Mouse (Mus musculus) kidney, postnatal 0 days (tissue): ENCODE measurements at regions not wholly inside any gene's neighbourhood (a gene's known extent, or its start where the extent isn't known, plus 50 kb on each side); places are given as distances from the start of the nearest gene placed in this dataset.
"Not testable (repeated sequence)": the region's sequence is repeated elsewhere in the genome, so short reads cannot be mapped to it uniquely, and the experiment has no call there.

Experiments used
- ATAC-seq: fragments of 200-750 bp; cut with Nextera tagmentation; replicated peaks from 2 replicates; pipeline ENCODE4 v1.8.0; 2017; ENCODE audit warnings: low read depth, moderate number of reproducible peaks, moderate TSS enrichment, moderate library complexity; ENCODE audit not compliant: low FRiP score
- DNase-seq: peaks from one replicate; pipeline ENCODE4 v3.0.0-alpha.2; 2016; ENCODE audit warnings: low spot score
- H3K27ac ChIP-seq: fragments of 300-500 bp; sonication (generic); 2 replicates; pipeline ENCODE4 v1.5.1; 2014; ENCODE audit warnings: mild to moderate bottlenecking
- H3K27me3 ChIP-seq: fragments of 300-500 bp; sonication (generic); 2 replicates; pipeline ENCODE4 v1.6.1; 2014; ENCODE audit warnings: low read length, mixed read lengths; ENCODE audit not compliant: insufficient read depth
- H3K36me3 ChIP-seq: fragments of 300-500 bp; sonication (generic); 2 replicates; pipeline ENCODE4 v1.6.1; 2014; ENCODE audit warnings: low read length, mixed read lengths; ENCODE audit not compliant: insufficient read depth
- H3K4me1 ChIP-seq: fragments of 300-500 bp; sonication (generic); replicated peaks from 2 replicates; pipeline ENCODE4 v1.6.1; 2014; ENCODE audit warnings: antibody characterized with exemption, low read length, mixed read lengths; ENCODE audit not compliant: insufficient read depth
- H3K4me2 ChIP-seq: fragments of 300-500 bp; sonication (generic); 2 replicates; pipeline ENCODE4 v1.6.1; 2014; ENCODE audit warnings: mild to moderate bottlenecking, low read length, moderate library complexity, mixed read lengths
- H3K4me3 ChIP-seq: fragments of 300-500 bp; sonication (generic); replicated peaks from 2 replicates; pipeline ENCODE4 v1.5.1; 2014; ENCODE audit warnings: low read depth, low read length
- H3K9ac ChIP-seq: fragments of 300-500 bp; sonication (generic); 2 replicates; pipeline ENCODE4 v1.6.1; 2014; ENCODE audit warnings: low read depth, low read length
- H3K9me3 ChIP-seq: fragments of 300-500 bp; sonication (generic); replicated peaks from 2 replicates; pipeline ENCODE4 v1.6.1; 2016; ENCODE audit warnings: low read length, inconsistent platforms, mixed read lengths
- CTCF ChIP-seq: IDR thresholded peaks from 2 replicates; pipeline ENCODE4 v1.5.1; 2016; ENCODE audit warnings: antibody characterized with exemption, low read depth, mild to moderate bottlenecking, moderate library complexity
- WGBS: fragments of 180-500 bp; shearing (Covaris S2); extraction: QIAGEN DNeasy Blood & Tissue Kit; methylation state at CpG from one replicate; pipeline ENCODE4 v1.1.7; 2014; 5-methylcytosine and 5-hydroxymethylcytosine counted together

GRCm38 (mm10) chr5:67487965-67488409 lies 59.9 kb upstream of the Bend4 start:
- DNase-seq (no peak), ATAC-seq (0 out of 2 replicates have a peak, but pooled peaks have one; percentile 13)
- H3K36me3 ChIP-seq = no peaks in the 10 kb centered on the region
- 21% methylated on average over 11 of the region's 11 CpGs for WGBS
- H3K27ac ChIP-seq = no peak overlapping the region
- H3K4me2 ChIP-seq = no peak overlapping the region
- no peak for TF ChIP-seq CTCF
- no peaks in the 10 kb centered on the region for H3K9me3 ChIP-seq
- H3K4me1 ChIP-seq = no peaks in the 10 kb centered on the region
- no peaks in the 10 kb centered on the region for H3K27me3 ChIP-seq
- no peak overlapping the region for H3K4me3 ChIP-seq
- H3K9ac ChIP-seq = no peak overlapping the region

- not testable (repeated sequence) for H3K27me3 ChIP-seq
Measured at GRCm38 (mm10) chr5:67490709-67491108, 62.6 kb upstream of the Bend4 start.

GRCm38 (mm10) chr5:67492893-67493302 lies 64.8 kb upstream of the Bend4 start:
- 23% methylated on average over 9 of the region's 9 CpGs for WGBS
- no peaks in the 10 kb centered on the region for H3K27me3 ChIP-seq
- H3K9me3 ChIP-seq = no peaks in the 10 kb centered on the region
- H3K36me3 ChIP-seq = no peaks in the 10 kb centered on the region
- peak; percentile 33; the same call in 1 of the 2 replicates for ATAC-seq
- no peaks in the 10 kb centered on the region for H3K4me1 ChIP-seq
- H3K9ac ChIP-seq = no peak overlapping the region
- no peak overlapping the region for H3K4me2 ChIP-seq
- no peak overlapping the region for H3K4me3 ChIP-seq
- no peak for DNase-seq
- H3K27ac ChIP-seq = no peak overlapping the region
- TF ChIP-seq CTCF = no peak

More at GRCm38 (mm10) chr5:67490709-67491108, 62.6 kb upstream of the Bend4 start:
- H3K4me3 ChIP-seq, H3K9me3 ChIP-seq, H3K27ac ChIP-seq, ATAC-seq, H3K4me2 ChIP-seq, DNase-seq, H3K4me1 ChIP-seq, H3K36me3 ChIP-seq, H3K9ac ChIP-seq: not testable (repeated sequence)
- peak; percentile 33 for TF ChIP-seq CTCF

- no peak for DNase-seq
- Histone ChIP-seq H3K4me3 (no peak overlapping the region), H3K27me3 (no peaks in the 10 kb centered on the region), H3K36me3 (no peaks in the 10 kb centered on the region), H3K27ac (no peak overlapping the region), H3K9ac (no peak overlapping the region), H3K9me3 (no peaks in the 10 kb centered on the region), H3K4me1 (no peaks in the 10 kb centered on the region), H3K4me2 (no peak overlapping the region)
- no peak for TF ChIP-seq CTCF
- ATAC-seq = no peak
- WGBS = 81% methylated on average over 7 of the region's 7 CpGs
Measured at GRCm38 (mm10) chr5:67496710-67497109, 68.6 kb upstream of the Bend4 start.

GRCm38 (mm10) chr5:67520251-67520650 lies 87.4 kb upstream of the Shisa3 start:
- WGBS = 91% methylated on average over 5 of the region's 5 CpGs
- ATAC-seq = no peak
- H3K4me3 ChIP-seq = no peak overlapping the region

GRCm38 (mm10) chr5:67521423-67521912 lies 86.2 kb upstream of the Shisa3 start:
- no peak for DNase-seq
- no peak for TF ChIP-seq CTCF
- H3K4me1 ChIP-seq = no peaks in the 10 kb centered on the region
- no peak for ATAC-seq
- no peak overlapping the region for H3K27ac ChIP-seq
- H3K9me3 ChIP-seq = no peaks in the 10 kb centered on the region
- H3K27me3 ChIP-seq = no peaks in the 10 kb centered on the region
- whole genome bisulfite sequencing = 71% methylated on average over 3 of the region's 3 CpGs
- no peak overlapping the region for H3K4me2 ChIP-seq
- no peaks in the 10 kb centered on the region for H3K36me3 ChIP-seq
- H3K4me3 ChIP-seq = no peak overlapping the region
- no peak overlapping the region for H3K9ac ChIP-seq

More at GRCm38 (mm10) chr5:67520251-67520650, 87.4 kb upstream of the Shisa3 start:
- Histone ChIP-seq H3K9me3 (no peaks in the 10 kb centered on the region), H3K4me1 (no peaks in the 10 kb centered on the region), H3K4me2 (no peak overlapping the region), H3K27me3 (no peaks in the 10 kb centered on the region), H3K9ac (no peak overlapping the region), H3K27ac (no peak overlapping the region), H3K36me3 (no peaks in the 10 kb centered on the region)
- DNase-seq = no peak
- no peak for TF ChIP-seq CTCF

GRCm38 (mm10) chr5:67530149-67530548 lies 77.5 kb upstream of the Shisa3 start:
- WGBS = 53% methylated on average over 5 of the region's 5 CpGs
- ATAC-seq (no peak), DNase-seq (peak; percentile 63)
- Histone ChIP-seq H3K9me3 (no peaks in the 10 kb centered on the region), H3K36me3 (no peaks in the 10 kb centered on the region), H3K27ac (no peak overlapping the region), H3K4me1 (no peaks in the 10 kb centered on the region), H3K9ac (no peak overlapping the region), H3K4me2 (no peak overlapping the region), H3K27me3 (no peaks in the 10 kb centered on the region), H3K4me3 (no peak overlapping the region)
- TF ChIP-seq CTCF = peak; percentile 67
